Comparison of ENCODE assay signal across 20 mouse cellular contexts in the genomic region with DNA sequence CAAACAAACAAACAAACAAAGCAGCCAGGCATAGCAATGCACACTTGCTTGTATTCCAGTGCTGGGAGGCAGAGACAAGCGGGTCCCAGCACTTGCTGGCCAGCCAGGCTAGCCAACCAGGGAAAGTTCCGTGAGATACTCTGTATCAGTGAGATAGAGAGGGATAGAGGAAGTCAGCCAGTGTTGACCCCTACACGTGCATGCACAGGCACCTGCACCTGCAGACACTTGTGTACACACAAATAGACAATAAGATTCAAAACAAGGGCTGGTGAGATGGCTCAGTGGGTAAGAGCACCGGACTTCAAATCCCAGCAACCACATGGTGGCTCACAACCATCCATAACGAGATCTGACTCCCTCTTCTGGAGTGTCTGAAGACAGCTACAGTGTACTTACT.
"Had no signal": no experiment of that assay in that cellular context is flagged by ENCODE, and none has a peak within 500 bp of the region (broad histone marks: within the 10 kb centered on the region; RNA-seq: fewer than 3 reads in every experiment).

No protein-coding gene starts in this region.

- H3K27ac ChIP-seq: gastrocnemius, adult 2 months; heart, embryonic 10.5 days; hindbrain, embryonic 10.5 days; hindbrain, embryonic 12.5 days; hindbrain, embryonic 14.5 days; intestine, embryonic 15.5 days; left cerebral cortex, adult 2 months; limb, embryonic 10.5 days; limb, embryonic 12.5 days had no signal

- H3K4me3 ChIP-seq: gastrocnemius, adult 2 months; heart, embryonic 10.5 days; heart, embryonic 12.5 days; hindbrain, embryonic 10.5 days; hindbrain, embryonic 12.5 days; intestine, embryonic 15.5 days; left cerebral cortex, adult 2 months; limb, embryonic 10.5 days; limb, embryonic 12.5 days had no signal

- DNase-seq: gastrocnemius, adult 2 months; gastrocnemius, postnatal 10 days; gastrocnemius, postnatal 25 days; heart, adult 18-20 months; heart, postnatal 10 days; heart, postnatal 4 days; kidney, adult 18-20 months; kidney, adult 8-10 months; kidney, postnatal 10 days; kidney, postnatal 4 days; liver had no signal
